Mouse (Mus musculus) limb, embryonic 13.5 days (tissue): ENCODE results near the gene Anapc4. TPM values are rescaled to one million over a fixed set of nuclear protein-coding genes. Genes with fewer than 3 reads are reported as not detected.

Experiments
- ATAC-seq: fragments of 200-750 bp; cut with Nextera tagmentation; 2 replicates; pipeline ENCODE4 v1.8.0; 2017; ENCODE audit warnings: low read depth, moderate number of reproducible peaks, moderate TSS enrichment; ENCODE audit not compliant: low FRiP score
- H3K27ac ChIP-seq: fragments of 300-500 bp; sonication (generic); 2 replicates; pipeline ENCODE4 v1.5.1; 2015; ENCODE audit warnings: inconsistent platforms, mild to moderate bottlenecking, moderate library complexity
- H3K27me3 ChIP-seq: fragments of 300-500 bp; sonication (generic); 2 replicates; pipeline ENCODE4 v1.6.1; 2015; ENCODE audit warnings: mild to moderate bottlenecking, inconsistent platforms
- H3K36me3 ChIP-seq: fragments of 300-500 bp; sonication (generic); 2 replicates; pipeline ENCODE4 v1.6.1; 2015; ENCODE audit warnings: inconsistent platforms, mild to moderate bottlenecking, moderate library complexity
- H3K4me1 ChIP-seq: fragments of 300-500 bp; sonication (generic); 2 replicates; pipeline ENCODE4 v1.6.1; 2015; ENCODE audit warnings: inconsistent platforms
- H3K4me2 ChIP-seq: fragments of 300-500 bp; sonication (generic); replicated peaks from 2 replicates; pipeline ENCODE4 v1.6.1; 2015; ENCODE audit warnings: inconsistent platforms, mild to moderate bottlenecking, moderate library complexity
- H3K4me3 ChIP-seq: fragments of 300-500 bp; sonication (generic); 2 replicates; pipeline ENCODE4 v1.5.1; 2015; ENCODE audit warnings: moderate library complexity, mild to moderate bottlenecking, inconsistent platforms
- H3K9ac ChIP-seq: fragments of 300-500 bp; sonication (generic); 2 replicates; pipeline ENCODE4 v1.6.1; 2015; ENCODE audit warnings: mild to moderate bottlenecking, inconsistent platforms
- H3K9me3 ChIP-seq: fragments of 300-500 bp; sonication (generic); 2 replicates; pipeline ENCODE4 v1.6.1; 2016; ENCODE audit warnings: inconsistent platforms
- WGBS: fragments of 180-500 bp; shearing (Covaris S2); methylation state at CpG from one replicate; pipeline ENCODE4 v1.1.7; 2015; 5-methylcytosine and 5-hydroxymethylcytosine counted together
- polyA plus RNA-seq: library from polyadenylated mRNA; unstranded; fragments of >200 nt; fragmentation: Nextera tagmentation; extraction: Ambion mirVana; gene quantifications from 2 replicates; pipeline ENCODE4 v1.2.1, GENCODE M21; 2015

Anapc4 gene
- polyA plus RNA-seq, 1 experiment from 2014 or later, result 128 TPM

- H3K36me3 ChIP-seq, result peaks cover 18% of the 10 kb centered on the region
- no peak overlapping the region for H3K4me2 ChIP-seq
- peaks cover 20% of the 10 kb centered on the region for H3K4me1 ChIP-seq
- WGBS, result 94% methylated on average over 13 of the region's 13 CpGs
- H3K9ac ChIP-seq, result no peak overlapping the region
- no peak overlapping the region for H3K4me3 ChIP-seq
- H3K9me3 ChIP-seq, result no peaks in the 10 kb centered on the region
- ATAC-seq, result no peak
- no peaks in the 10 kb centered on the region for H3K27me3 ChIP-seq
- H3K27ac ChIP-seq, result no peak overlapping the region
Measured at GRCm38 (mm10) chr5:52871986-52872385, 38.2 kb downstream of the Anapc4 start.

GRCm38 (mm10) chr5:52878847-52879246 is 45.0 kb downstream of the Anapc4 start:
- ATAC-seq, result peak; percentile 78; the same call in 1 of the 2 replicates
- Histone ChIP-seq H3K4me2 (no peak overlapping the region), H3K27ac (no peak overlapping the region), H3K4me1 (no peaks in the 10 kb centered on the region), H3K9me3 (0 out of 2 replicates have a peak, but pooled peaks cover 4% of the 10 kb centered on the region), H3K36me3 (no peaks in the 10 kb centered on the region), H3K27me3 (0 out of 2 replicates have a peak, but pooled peaks cover 6% of the 10 kb centered on the region), H3K4me3 (no peak overlapping the region), H3K9ac (no peak overlapping the region)
- WGBS, result 14% methylated on average over 8 of the region's 14 CpGs

GRCm38 (mm10) chr5:52879926-52880325 is 46.1 kb downstream of the Anapc4 start:
- H3K9me3 ChIP-seq, result 0 out of 2 replicates have a peak, but pooled peaks cover 4% of the 10 kb centered on the region
- WGBS, result 86% methylated on average over 6 of the region's 6 CpGs
- H3K4me2 ChIP-seq, result no peak overlapping the region
- 0 out of 2 replicates have a peak, but pooled peaks cover 6% of the 10 kb centered on the region for H3K27me3 ChIP-seq
- no peak overlapping the region for H3K27ac ChIP-seq
- H3K36me3 ChIP-seq, result no peaks in the 10 kb centered on the region
- no peaks in the 10 kb centered on the region for H3K4me1 ChIP-seq
- no peak for ATAC-seq
- no peak overlapping the region for H3K4me3 ChIP-seq
- no peak overlapping the region for H3K9ac ChIP-seq

- Histone ChIP-seq H3K4me2 (no peak overlapping the region), H3K27ac (no peak overlapping the region), H3K9ac (no peak overlapping the region), H3K9me3 (0 out of 2 replicates have a peak, but pooled peaks cover 5% of the 10 kb centered on the region), H3K4me1 (no peaks in the 10 kb centered on the region), H3K36me3 (no peaks in the 10 kb centered on the region), H3K4me3 (no peak overlapping the region), H3K27me3 (0 out of 2 replicates have a peak, but pooled peaks cover 6% of the 10 kb centered on the region)
- 45% methylated on average over 2 of the region's 2 CpGs for WGBS
- no peak for ATAC-seq
Measured at GRCm38 (mm10) chr5:52882446-52882845, 48.6 kb downstream of the Anapc4 start.

- Histone ChIP-seq H3K27me3 (no peaks in the 10 kb centered on the region), H3K27ac (no peak overlapping the region), H3K4me3 (no peak overlapping the region), H3K4me1 (no peaks in the 10 kb centered on the region), H3K9me3 (0 out of 2 replicates have a peak, but pooled peaks cover 3% of the 10 kb centered on the region), H3K36me3 (no peaks in the 10 kb centered on the region), H3K4me2 (no peak overlapping the region), H3K9ac (no peak overlapping the region)
- ATAC-seq, result no peak
- WGBS, result 58% methylated on average over 12 of the region's 12 CpGs
Measured at GRCm38 (mm10) chr5:52887085-52887484, 53.3 kb downstream of the Anapc4 start.

- no peaks in the 10 kb centered on the region for H3K27me3 ChIP-seq
- H3K4me3 ChIP-seq, result no peak overlapping the region
- ATAC-seq, result no peak
- H3K9me3 ChIP-seq, result 0 out of 2 replicates have a peak, but pooled peaks cover 11% of the 10 kb centered on the region
- H3K9ac ChIP-seq, result no peak overlapping the region
- H3K4me1 ChIP-seq, result no peaks in the 10 kb centered on the region
- H3K27ac ChIP-seq, result no peak overlapping the region
- no peaks in the 10 kb centered on the region for H3K36me3 ChIP-seq
- 75% methylated on average over 7 of the region's 7 CpGs for WGBS
- no peak overlapping the region for H3K4me2 ChIP-seq
Measured at GRCm38 (mm10) chr5:52889919-52890318, 56.1 kb downstream of the Anapc4 start.

- no peaks in the 10 kb centered on the region for H3K27me3 ChIP-seq
- 0 out of 2 replicates have a peak, but pooled peaks cover 8% of the 10 kb centered on the region for H3K9me3 ChIP-seq
- no peak overlapping the region for H3K4me2 ChIP-seq
- no peak overlapping the region for H3K4me3 ChIP-seq
- H3K27ac ChIP-seq, result no peak overlapping the region
- H3K9ac ChIP-seq, result no peak overlapping the region
- WGBS, result 81% methylated on average over 12 of the region's 12 CpGs
- no peak for ATAC-seq
- no peaks in the 10 kb centered on the region for H3K4me1 ChIP-seq
- no peaks in the 10 kb centered on the region for H3K36me3 ChIP-seq
Measured at GRCm38 (mm10) chr5:52891949-52892835, 58.4 kb downstream of the Anapc4 start.

GRCm38 (mm10) chr5:52893938-52894337 is 60.1 kb downstream of the Anapc4 start:
- no peaks in the 10 kb centered on the region for H3K27me3 ChIP-seq
- no peak overlapping the region for H3K4me2 ChIP-seq
- H3K27ac ChIP-seq, result no peak overlapping the region
- no peaks in the 10 kb centered on the region for H3K36me3 ChIP-seq
- 79% methylated on average over 5 of the region's 5 CpGs for WGBS
- ATAC-seq, result no peak
- H3K4me1 ChIP-seq, result no peaks in the 10 kb centered on the region
- no peak overlapping the region for H3K4me3 ChIP-seq
- 0 out of 2 replicates have a peak, but pooled peaks cover 8% of the 10 kb centered on the region for H3K9me3 ChIP-seq
- no peak overlapping the region for H3K9ac ChIP-seq

GRCm38 (mm10) chr5:52904246-52904645 is 70.4 kb downstream of the Anapc4 start:
- no peak overlapping the region for H3K4me3 ChIP-seq
- H3K27me3 ChIP-seq, result no peaks in the 10 kb centered on the region
- 18% methylated on average over 4 of the region's 4 CpGs for WGBS
- no peaks in the 10 kb centered on the region for H3K9me3 ChIP-seq
- no peak overlapping the region for H3K9ac ChIP-seq
- H3K36me3 ChIP-seq, result no peaks in the 10 kb centered on the region
- H3K4me1 ChIP-seq, result peaks cover 12% of the 10 kb centered on the region
- no peak for ATAC-seq
- H3K27ac ChIP-seq, result no peak overlapping the region
- H3K4me2 ChIP-seq, result no peak overlapping the region

GRCm38 (mm10) chr5:52904671-52905070 is 70.9 kb downstream of the Anapc4 start:
- Histone ChIP-seq H3K36me3 (no peaks in the 10 kb centered on the region), H3K4me1 (peaks cover 12% of the 10 kb centered on the region), H3K27me3 (no peaks in the 10 kb centered on the region), H3K4me2 (no peak overlapping the region), H3K27ac (no peak overlapping the region), H3K4me3 (no peak overlapping the region), H3K9me3 (no peaks in the 10 kb centered on the region), H3K9ac (no peak overlapping the region)
- ATAC-seq, result no peak
- WGBS, result 18% methylated on average over 6 of the region's 6 CpGs

GRCm38 (mm10) chr5:52908246-52908645 is 74.4 kb downstream of the Anapc4 start:
- no peaks in the 10 kb centered on the region for H3K9me3 ChIP-seq
- no peak overlapping the region for H3K4me2 ChIP-seq
- H3K4me1 ChIP-seq, result peaks cover 12% of the 10 kb centered on the region
- H3K9ac ChIP-seq, result no peak overlapping the region
- H3K27ac ChIP-seq, result no peak overlapping the region
- H3K36me3 ChIP-seq, result no peaks in the 10 kb centered on the region
- ATAC-seq, result no peak
- H3K4me3 ChIP-seq, result no peak overlapping the region
- H3K27me3 ChIP-seq, result no peaks in the 10 kb centered on the region
- 85% methylated on average over 3 of the region's 3 CpGs for WGBS

- Histone ChIP-seq H3K4me2 (peak overlapping the region; percentile 36; the same call in 1 of the 2 replicates), H3K4me1 (no peaks in the 10 kb centered on the region), H3K27me3 (no peaks in the 10 kb centered on the region), H3K4me3 (no peak overlapping the region), H3K9me3 (no peaks in the 10 kb centered on the region), H3K27ac (no peak overlapping the region), H3K36me3 (no peaks in the 10 kb centered on the region), H3K9ac (no peak overlapping the region)
- no peak for ATAC-seq
- WGBS, result 44% methylated on average over 12 of the region's 12 CpGs
Measured at GRCm38 (mm10) chr5:52910159-52910591, 76.4 kb downstream of the Anapc4 start.
